Mouse (Mus musculus): ENCODE data around the gene Baz2a.

DNA sequence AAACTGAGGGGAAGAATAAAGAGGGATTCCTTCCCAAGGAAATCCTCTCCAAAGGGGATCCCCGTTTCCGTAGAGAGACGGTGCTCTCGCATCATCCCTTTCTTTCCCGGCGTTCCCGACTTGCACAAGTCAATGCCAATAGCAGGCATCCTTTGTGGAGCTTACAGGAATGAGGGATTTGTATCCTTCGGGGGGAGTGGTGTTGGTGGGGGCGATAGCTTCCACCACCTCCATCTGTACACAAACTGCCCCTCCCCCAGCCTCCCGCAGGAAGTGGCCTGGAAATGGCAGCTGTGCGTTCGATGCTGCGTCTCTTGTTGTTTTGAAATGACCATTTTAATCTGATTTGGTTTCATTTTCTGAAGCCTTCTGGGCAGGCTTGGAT, 6.2 kb downstream of the Baz2a start:
- TF ChIP-seq POLR2A (IDR thresholded peaks at IDR 0.05; ENCODE audit: low read depth, low read length), result no peak; the same call in 1 of the 2 replicates
- no peak for TF ChIP-seq CTCF (IDR thresholded peaks at IDR 0.05; ENCODE audit: extremely low read depth, insufficient read length, insufficient replicate concordance, low read depth, low read length)

Data from small intestine, adult 2 months (tissue).